9 mouse cellular contexts compared by ENCODE assay signal in genomic region chr1:82282992-82283611, GRCm38 (mm10). TPM values are rescaled to one million over a fixed set of nuclear protein-coding genes. Genes with fewer than 3 reads are reported as not detected.
A peak's percentile ranks its signal among the peaks of the same experiment; 100 is the strongest.
DNase-seq lines count a peak whose midpoint lies in the region; ATAC-seq and TF ChIP-seq lines count a peak whose summit lies in the region.
"Had no signal": no experiment of that assay in that cellular context is flagged by ENCODE, and none has a peak within 500 bp of the region (broad histone marks: within the 10 kb centered on the region; RNA-seq: fewer than 3 reads in every experiment).

No protein-coding gene starts in this region.

- no peak for TF ChIP-seq CTCF in embryonic fibroblast, embryonic 13.5 days (IDR thresholded peaks at IDR 0.05; ENCODE audit: borderline replicate concordance, insufficient read depth, low read length)
- TF ChIP-seq CTCF in liver, adult 2 months (IDR thresholded peaks at IDR 0.05; ENCODE audit: low read depth, low read length): no peak

- peaks cover 9% of the 10 kb centered on the region; the same call in 1 of the 2 replicates for H3K27me3 ChIP-seq in heart, embryonic 10.5 days (ENCODE audit: insufficient read depth, poor library complexity, severe bottlenecking)
- H3K27me3 ChIP-seq in kidney, embryonic 15.5 days: 0 out of 2 replicates have a peak, but pooled peaks cover 7% of the 10 kb centered on the region
- no peaks in the 10 kb centered on the region for H3K27me3 ChIP-seq in liver, adult 2 months (ENCODE audit: control insufficient read depth, insufficient read depth, low read length)

- ATAC-seq in kidney, embryonic 15.5 days (replicated peaks; ENCODE audit: low FRiP score): peak; percentile 99
- peak; percentile 77 for ATAC-seq in monocyte, adult 5-6 weeks (replicated peaks; ENCODE audit: insufficient number of reproducible peaks, low FRiP score, low TSS enrichment, poor library complexity, severe bottlenecking)

- no peaks in the 10 kb centered on the region for H3K9me3 ChIP-seq in heart, embryonic 10.5 days
- H3K9me3 ChIP-seq in kidney, embryonic 15.5 days (replicated peaks): no peaks in the 10 kb centered on the region

- peak overlapping the region; percentile 72 for H3K4me3 ChIP-seq in embryonic fibroblast, embryonic 13.5 days (ENCODE audit: insufficient read depth, low read length)
- peak overlapping the region; percentile 87 for H3K4me3 ChIP-seq in heart, embryonic 10.5 days
- H3K4me3 ChIP-seq in kidney, embryonic 15.5 days (replicated peaks): peak overlapping the region; percentile 52
- H3K4me3 ChIP-seq in liver, adult 2 months (ENCODE audit: insufficient read depth, low read depth, low read length): peak overlapping the region; percentile 63

- DNase-seq in 3T3-L1 (ENCODE audit: low read depth, low spot score): peak; percentile 93
- DNase-seq in brain, adult 2 months (ENCODE audit: low read depth, low spot score): peak; percentile 98
- peak; percentile 97 for DNase-seq in heart, embryonic 10.5 days (ENCODE audit: low spot score)
- peak; percentile 71 for DNase-seq in liver, adult 2 months (ENCODE audit: extremely low read depth, low read depth, low spot score)
- DNase-seq in spleen, postnatal 36 days (ENCODE audit: low spot score in 2 of 2): peak; percentile 76 to 78

- H3K79me2 ChIP-seq in liver, adult 2 months (ENCODE audit: control insufficient read depth, insufficient read depth, low read length): peaks cover 28% of the 10 kb centered on the region

- whole genome bisulfite sequencing in heart, embryonic 10.5 days: 2% methylated on average over 35 of the region's 35 CpGs
- WGBS in kidney, embryonic 15.5 days: under 1% methylated on average over 34 of the region's 35 CpGs
- WGBS in liver, adult 2 months: 4% methylated on average over 33 of the region's 35 CpGs

- H3K9ac ChIP-seq in kidney, embryonic 15.5 days: peak overlapping the region; percentile 58
- peak overlapping the region; percentile 69 for H3K9ac ChIP-seq in liver, adult 2 months (ENCODE audit: low read depth, low read length)

- H3K36me3 ChIP-seq in heart, embryonic 10.5 days: peaks cover 25% of the 10 kb centered on the region
- H3K36me3 ChIP-seq in kidney, embryonic 15.5 days: peaks cover 10% of the 10 kb centered on the region
- peaks cover 3% of the 10 kb centered on the region for H3K36me3 ChIP-seq in liver, adult 2 months (ENCODE audit: control insufficient read depth, insufficient read depth, low read length)

- H3K27ac ChIP-seq in embryonic fibroblast, embryonic 13.5 days (ENCODE audit: insufficient read depth, low read length): peak overlapping the region; percentile 94
- peak overlapping the region; percentile 95 for H3K27ac ChIP-seq in heart, embryonic 10.5 days
- H3K27ac ChIP-seq in kidney, embryonic 15.5 days: peak overlapping the region; percentile 95
- peak overlapping the region; percentile 72 for H3K27ac ChIP-seq in liver, adult 2 months (replicated peaks; ENCODE audit: insufficient read depth, low read depth, low read length)

- peak; percentile 66 for TF ChIP-seq POLR2A in embryonic fibroblast, embryonic 13.5 days (IDR thresholded peaks at IDR 0.05; ENCODE audit: low read depth, low read length)
- 0 out of 2 replicates have a peak, but pooled peaks have one; percentile 70 for TF ChIP-seq POLR2A in liver, adult 2 months (IDR thresholded peaks at IDR 0.05; ENCODE audit: extremely low read depth, insufficient read depth, low read length)

- H3K4me2 ChIP-seq in kidney, embryonic 15.5 days: peak overlapping the region; percentile 73

- H3K4me1 ChIP-seq in embryonic fibroblast, embryonic 13.5 days (ENCODE audit: control insufficient read depth, insufficient read depth, low read length): peaks cover 10% of the 10 kb centered on the region
- H3K4me1 ChIP-seq in heart, embryonic 10.5 days: peaks cover 40% of the 10 kb centered on the region
- peaks cover 39% of the 10 kb centered on the region for H3K4me1 ChIP-seq in kidney, embryonic 15.5 days
- peaks cover 28% of the 10 kb centered on the region for H3K4me1 ChIP-seq in liver, adult 2 months (ENCODE audit: control insufficient read depth, insufficient read depth, low read length)

RNA-seq across cellular contexts. Expression of gene Irs1, which starts 8.1 kb away (rescaled TPM):
- 27.5 and 41.2 TPM in 2 replicates for polyA plus RNA-seq in embryonic fibroblast, embryonic 13.5 days (2011; ENCODE audit: insufficient read length, low read depth, missing spikeins)
- polyA plus RNA-seq in heart, embryonic 10.5 days (2016; fragmentation: Nextera tagmentation; extraction: Ambion mirVana): 10.0 and 12.5 TPM in 2 replicates
- 4.1 and 4.3 TPM in 2 replicates for polyA plus RNA-seq in kidney, embryonic 15.5 days (2015; fragmentation: Nextera tagmentation; extraction: Ambion mirVana)
- 7.6 and 13.3 TPM in 2 replicates for total RNA-seq in liver, adult 2 months (2014; rRNA removed)
- polyA plus RNA-seq in liver, adult 2 months (2012; rRNA removed): 8.2 TPM in 2 replicates
- 0.21 TPM in 1 of 3 replicates, not detected in the others for total RNA-seq in monocyte, adult 5-6 weeks (2017)
- total RNA-seq: MEL had no signal

RNA-seq across cellular contexts. Expression of gene Rhbdd1, which starts 33.1 kb away (rescaled TPM):
- 38.0 and 40.7 TPM in 2 replicates for polyA plus RNA-seq in embryonic fibroblast, embryonic 13.5 days (2011; ENCODE audit: insufficient read length, low read depth, missing spikeins)
- 11.0 and 12.4 TPM in 2 replicates for polyA plus RNA-seq in heart, embryonic 10.5 days (2016; fragmentation: Nextera tagmentation; extraction: Ambion mirVana)
- polyA plus RNA-seq in kidney, embryonic 15.5 days (2015; fragmentation: Nextera tagmentation; extraction: Ambion mirVana): 9.4 and 9.8 TPM in 2 replicates
- total RNA-seq in liver, adult 2 months (2014; rRNA removed): 10.9 and 12.1 TPM in 2 replicates
- polyA plus RNA-seq in liver, adult 2 months (2012; rRNA removed): 10.9 and 11.4 TPM in 2 replicates
- 20.5 to 28.8 TPM (median 20.9 TPM) in 3 replicates for total RNA-seq in monocyte, adult 5-6 weeks (2017)

RNA-seq across cellular contexts. Expression of gene Gm9747, which starts 50.2 kb away (rescaled TPM):
- not detected in 2 replicates for polyA plus RNA-seq in embryonic fibroblast, embryonic 13.5 days (2011; ENCODE audit: insufficient read length, low read depth, missing spikeins)
- polyA plus RNA-seq in heart, embryonic 10.5 days (2016; fragmentation: Nextera tagmentation; extraction: Ambion mirVana): 28.0 and 32.2 TPM in 2 replicates
- polyA plus RNA-seq in kidney, embryonic 15.5 days (2015; fragmentation: Nextera tagmentation; extraction: Ambion mirVana): 11.4 and 11.9 TPM in 2 replicates
- not detected in 2 replicates for total RNA-seq in liver, adult 2 months (2014; rRNA removed)
- 0.05 TPM in 1 of 2 replicates, not detected in the other for polyA plus RNA-seq in liver, adult 2 months (2012; rRNA removed)
- total RNA-seq in monocyte, adult 5-6 weeks (2017): not detected in 3 replicates
- total RNA-seq: MEL had no signal

Comparison
In these comparisons a context has a peak if more than half of its experiments do, and no peak if none do; other contexts are left out.
1. Peak in every context shown above with its lines: DNase-seq, ATAC-seq, H3K4me3 ChIP-seq and H3K27ac ChIP-seq.
2. RNA of gene Gm9747, which starts 50.2 kb away (polyA plus RNA-seq): 28.0 to 32.2 TPM in heart, embryonic 10.5 days and 11.4 to 11.9 TPM in kidney, embryonic 15.5 days; 0.05 TPM in liver, adult 2 months and not detected in embryonic fibroblast, embryonic 13.5 days; every median in the first group is over 10 times any median in the second.